Mouse (Mus musculus): ENCODE results near the gene Mef2a.

- TF ChIP-seq CTCF (IDR thresholded peaks at IDR 0.05; ENCODE audit: insufficient read depth, low read length): no peak
- no peak for TF ChIP-seq POLR2A (IDR thresholded peaks at IDR 0.05; ENCODE audit: borderline replicate concordance, extremely low read depth, low read depth, low read length)
Measured at GRCm38 (mm10) chr7:67227538-67227937, 145.1 kb downstream of the Mef2a start.

All from lung, adult 2 months (tissue).